Mouse (Mus musculus): Measurements from ENCODE around the gene Fth1.
"Not testable (repeated sequence)": the region's sequence is repeated elsewhere in the genome, so short reads cannot be mapped to it uniquely, and the experiment has no call there.

Gene Fth1

DNA sequence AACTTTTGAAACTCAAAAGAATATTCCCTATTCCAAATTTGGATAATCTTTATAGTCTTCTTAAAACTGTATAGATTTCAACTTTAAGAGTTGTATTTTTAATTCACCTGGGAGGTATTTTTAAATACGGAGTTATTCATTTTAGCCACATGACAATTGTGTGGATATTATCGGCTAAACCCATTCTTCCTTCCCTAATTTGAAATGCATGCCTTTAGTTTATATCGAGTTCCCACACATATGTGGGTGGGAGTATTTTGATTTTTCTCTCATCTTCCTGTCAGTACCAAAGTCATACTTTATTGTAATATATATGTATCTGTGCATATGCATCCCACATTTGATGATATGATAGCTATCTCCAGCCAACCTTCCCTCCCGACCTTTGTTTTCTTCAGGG is at the start of gene Fth1:
Gene Fth1, plus strand, starts transcription at position 341 of the 400 bp plus-strand sequence.
- no peak for DNase-seq (ENCODE audit: low spot score)

DNA sequence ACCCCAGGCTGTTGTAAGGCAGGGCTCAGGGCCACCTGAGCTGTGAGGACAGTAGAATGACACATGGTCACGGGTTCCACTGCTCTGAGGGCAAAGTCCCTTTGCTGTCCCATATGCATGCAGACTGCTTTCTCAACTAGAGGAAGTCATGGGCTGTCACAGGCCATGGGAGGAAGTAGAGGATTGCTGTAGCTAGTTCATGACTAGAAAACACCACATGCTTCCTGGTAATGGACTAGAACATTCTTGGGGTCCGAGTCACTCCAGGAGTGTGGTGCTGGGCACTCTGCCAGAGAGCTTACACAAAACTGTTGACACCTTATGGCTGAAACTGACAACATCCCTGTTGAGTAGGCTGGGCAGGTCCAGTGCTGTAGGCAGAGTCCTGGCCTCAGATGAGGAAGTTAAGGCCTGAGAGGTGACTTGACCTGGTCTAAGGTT is 49.2 kb upstream of the Fth1 start:
- not testable (repeated sequence) for DNase-seq (ENCODE audit: low spot score)

DNA sequence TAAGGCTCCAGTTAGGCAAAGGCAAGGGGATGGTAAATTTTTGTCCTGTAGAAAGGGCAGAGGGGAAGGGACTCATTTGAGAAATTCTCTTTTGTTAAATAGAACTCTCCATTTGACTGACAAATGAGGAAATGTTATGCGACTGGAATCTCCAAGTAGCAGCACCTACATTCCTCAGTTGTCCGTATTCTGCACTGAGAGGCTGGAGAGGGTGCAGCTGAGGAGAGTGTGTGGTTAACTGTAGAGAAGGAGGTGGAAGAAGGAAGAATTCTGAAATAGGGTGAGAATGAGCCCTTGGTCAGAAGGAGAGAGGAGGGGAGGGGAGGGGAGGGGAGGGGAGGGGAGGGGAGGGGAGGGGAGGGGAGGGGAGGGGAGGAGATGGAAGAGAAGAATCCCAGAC is 46.5 kb upstream of the Fth1 start:
- DNase-seq (ENCODE audit: low spot score): no peak

- DNase-seq (ENCODE audit: low spot score): peak; percentile 60
Observed at GRCm38 (mm10) chr19:9936579-9936978, 43.8 kb upstream of the Fth1 start.

DNA sequence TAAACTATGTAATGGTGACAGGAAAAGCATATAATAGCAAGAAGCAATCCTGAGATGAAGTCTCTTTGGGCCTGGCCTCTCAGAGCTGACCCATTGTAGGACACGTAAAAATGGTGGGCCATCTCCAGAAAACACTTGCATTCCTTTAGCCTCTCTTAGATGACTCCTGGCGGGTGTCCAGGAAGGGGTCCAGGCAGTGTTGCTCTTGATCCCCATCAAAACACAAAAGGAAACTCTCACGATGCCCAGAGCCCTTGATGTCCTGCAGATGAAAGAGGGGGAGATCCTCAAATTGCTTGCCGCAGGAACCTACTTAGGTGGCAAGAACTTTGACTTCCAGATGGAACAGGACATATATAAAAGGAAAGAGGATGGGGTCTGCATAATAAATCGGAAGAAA is 43.0 kb upstream of the Fth1 start:
- no peak for DNase-seq (ENCODE audit: low spot score)

DNA sequence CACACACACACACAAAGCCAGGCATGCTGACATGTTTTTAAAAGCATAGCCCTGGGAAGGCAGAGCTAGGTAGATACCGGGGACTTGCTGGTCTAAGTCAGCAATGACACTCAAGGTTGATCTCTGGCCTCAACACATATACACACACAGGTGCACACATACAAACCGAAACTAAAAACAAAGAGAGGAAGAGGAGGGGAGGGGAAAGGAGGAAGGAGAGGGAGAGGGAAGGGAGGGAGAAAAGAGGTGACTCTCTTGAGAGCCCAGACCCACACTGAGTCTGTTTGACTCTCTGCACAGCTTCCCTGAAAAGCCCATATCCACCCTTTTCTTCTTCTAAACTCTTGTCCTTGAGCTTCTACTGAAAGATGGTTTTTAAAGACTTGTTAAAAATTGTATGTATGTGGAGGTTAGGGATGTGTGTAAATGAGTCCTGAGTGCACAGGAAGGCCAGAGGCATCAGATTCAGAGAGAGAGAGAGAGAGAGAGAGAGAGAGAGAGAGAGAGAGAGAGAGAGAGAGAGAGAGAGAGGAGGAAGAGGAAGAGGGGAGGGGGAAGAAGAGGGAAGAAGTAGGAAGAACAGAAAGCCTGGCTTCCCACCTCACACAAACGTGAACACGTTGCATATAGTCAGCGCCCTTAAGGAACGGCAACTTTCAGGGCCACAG is 42.1 kb upstream of the Fth1 start:
- no peak for DNase-seq (ENCODE audit: low spot score)

DNA sequence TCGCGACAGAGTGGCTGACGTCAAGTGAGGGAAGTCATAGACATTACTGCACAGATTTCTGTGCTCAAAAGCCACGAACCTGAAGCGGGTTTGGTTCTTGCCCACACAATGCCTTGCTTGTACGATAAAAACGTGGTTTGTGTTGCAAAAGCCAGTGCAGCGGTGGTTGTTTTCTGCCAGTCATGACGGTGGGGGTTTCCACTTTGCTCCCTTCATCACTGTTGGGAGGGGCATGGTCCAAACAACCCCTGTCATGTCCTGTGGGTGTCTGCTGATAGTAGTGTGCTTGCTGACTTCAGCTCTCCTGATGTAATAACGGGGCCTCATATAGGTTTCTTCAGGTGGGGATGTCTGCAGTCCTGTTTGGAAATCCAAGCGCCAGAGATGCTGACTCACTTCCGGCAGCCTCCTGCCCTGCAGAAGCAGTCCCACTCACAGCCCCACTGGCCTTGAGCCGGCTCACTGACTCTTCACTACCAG is 41.5 kb upstream of the Fth1 start:
- no peak for DNase-seq (ENCODE audit: low spot score)

GRCm38 (mm10) chr19:9939841-9940240 is 40.6 kb upstream of the Fth1 start:
- DNase-seq (ENCODE audit: low spot score): no peak

DNA sequence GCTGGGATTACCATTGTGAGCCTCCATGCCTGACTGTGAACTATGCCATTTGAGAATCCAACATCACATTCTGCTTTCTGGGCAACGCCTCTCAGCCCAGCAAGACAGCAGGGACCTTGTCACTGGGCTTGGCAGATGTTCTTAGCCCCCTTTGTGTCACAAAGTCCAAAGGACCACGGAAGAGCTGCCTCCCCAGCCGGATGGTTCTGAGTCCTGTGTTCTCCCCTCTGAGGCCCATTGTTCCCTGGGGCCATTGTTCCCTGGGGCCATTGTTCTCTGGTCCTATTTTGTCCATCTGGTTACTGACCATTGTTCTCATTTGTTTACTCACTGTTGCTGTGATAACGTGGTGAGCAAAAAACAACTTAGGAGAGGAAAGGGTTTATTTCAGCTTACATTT is 39.5 kb upstream of the Fth1 start:
- no peak for DNase-seq (ENCODE audit: low spot score)

GRCm38 (mm10) chr19:9941809-9942208 is 38.6 kb upstream of the Fth1 start:
- no peak for DNase-seq (ENCODE audit: low spot score)

DNA sequence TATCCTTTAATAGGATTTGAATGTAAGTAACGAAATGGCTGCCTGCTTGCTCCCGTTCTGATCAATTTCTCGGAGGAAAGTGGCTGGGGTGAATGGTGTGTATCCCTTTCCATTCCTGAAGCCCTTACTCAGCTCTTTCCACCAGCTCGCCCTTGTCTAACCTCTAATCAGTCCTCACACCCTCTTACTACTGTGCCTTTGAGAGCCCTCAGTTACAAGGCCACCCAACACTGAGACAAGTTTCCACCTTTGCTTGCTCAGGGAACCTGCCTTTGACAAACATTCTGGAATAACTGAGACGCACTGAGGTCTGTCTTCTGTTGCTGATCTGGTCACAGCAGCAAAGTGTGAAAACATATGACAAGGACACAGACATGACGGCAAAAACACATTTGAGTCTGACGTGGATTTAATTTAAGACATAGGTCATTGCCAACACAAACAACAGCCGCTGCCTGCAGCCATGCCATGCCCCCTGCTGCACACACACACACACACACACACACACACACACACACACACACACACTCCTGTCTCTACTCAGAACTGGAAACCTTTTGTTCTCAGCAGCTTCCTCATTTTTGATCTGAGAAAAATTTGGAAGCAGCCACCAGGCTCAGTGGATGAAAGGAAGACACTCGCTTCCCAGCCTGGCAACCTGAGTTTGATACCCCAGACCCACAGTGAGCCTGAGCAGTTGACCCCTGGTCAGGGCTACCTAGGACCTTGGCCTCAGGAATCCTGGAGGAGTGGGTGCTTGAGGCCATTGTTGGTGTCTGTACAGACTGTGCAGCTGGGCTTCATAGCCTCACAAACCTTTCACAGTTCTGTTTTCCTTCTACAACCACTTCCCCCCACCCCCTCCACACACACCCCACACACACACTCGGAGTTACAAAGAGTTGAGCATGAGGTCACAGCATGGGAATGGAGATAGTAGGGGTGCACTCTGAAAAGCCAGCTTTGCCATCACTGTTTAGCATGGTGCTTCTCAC is 37.6 kb upstream of the Fth1 start:
- DNase-seq (ENCODE audit: low spot score): no peak

- DNase-seq (ENCODE audit: low spot score): peak; percentile 74
Observed at GRCm38 (mm10) chr19:9945800-9946564, 34.4 kb upstream of the Fth1 start.

- DNase-seq (ENCODE audit: low spot score): peak; percentile 94
Observed at GRCm38 (mm10) chr19:9946986-9947385, 33.4 kb upstream of the Fth1 start.

GRCm38 (mm10) chr19:9952390-9952789 is 28.0 kb upstream of the Fth1 start:
- DNase-seq (ENCODE audit: low spot score): no peak

GRCm38 (mm10) chr19:9952912-9953311 is 27.5 kb upstream of the Fth1 start:
- DNase-seq (ENCODE audit: low spot score): no peak

DNA sequence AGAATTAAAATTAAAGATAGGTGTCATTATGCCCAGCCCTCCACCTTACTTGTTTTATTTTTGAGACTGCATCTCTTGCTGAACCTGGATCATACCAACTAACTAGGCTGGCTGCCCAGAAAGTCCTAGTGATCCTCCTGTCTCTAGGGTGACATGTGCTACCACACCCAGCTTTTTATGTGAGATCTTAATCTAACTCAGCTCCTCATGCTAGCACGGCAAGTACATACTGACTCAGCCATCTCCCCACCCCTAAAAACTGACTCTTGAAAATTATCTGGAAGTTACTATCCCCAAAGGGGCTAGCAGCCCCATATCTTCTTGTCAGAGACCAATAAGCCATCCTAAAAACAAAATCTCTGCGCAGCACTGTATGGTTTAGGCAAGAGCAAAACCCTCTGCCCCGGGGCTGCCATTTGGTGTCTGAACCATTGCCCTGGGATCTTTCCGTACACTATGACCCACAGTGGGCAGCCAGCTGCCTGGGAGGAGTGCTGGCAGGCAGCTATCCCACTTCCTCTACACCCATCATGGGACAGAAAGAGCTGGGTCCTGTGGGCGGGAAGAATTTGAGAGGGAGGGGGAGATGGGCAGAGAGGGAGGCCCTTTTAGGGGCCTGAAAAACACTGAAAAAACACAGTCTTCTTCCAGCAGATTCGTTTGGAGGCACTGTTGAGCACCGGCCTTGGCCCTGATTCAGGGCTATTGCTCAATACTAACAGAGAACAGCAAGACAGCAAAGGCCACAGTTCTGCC is 26.2 kb upstream of the Fth1 start:
- DNase-seq (ENCODE audit: low spot score): peak; percentile 100

DNA sequence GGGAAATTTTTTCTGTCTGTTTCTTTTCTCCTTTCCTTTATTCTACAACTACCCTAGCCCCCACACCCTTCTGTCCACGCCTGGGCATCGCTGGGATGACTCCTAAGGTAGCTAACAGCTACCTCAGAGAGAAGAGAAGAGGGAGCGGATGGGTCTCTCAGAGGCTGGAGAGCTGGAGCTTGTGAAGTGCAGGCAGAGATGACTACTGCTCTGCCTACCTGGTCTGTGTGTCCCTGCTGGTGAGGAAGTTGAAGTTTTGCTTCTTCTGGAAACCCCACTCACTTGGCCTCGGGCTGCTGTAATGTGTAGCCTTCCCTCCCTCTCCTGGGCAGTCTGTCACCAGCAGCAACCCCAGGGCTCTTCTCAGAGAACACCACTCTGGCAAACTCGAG is 25.6 kb upstream of the Fth1 start:
- DNase-seq (ENCODE audit: low spot score): no peak

- no peak for DNase-seq (ENCODE audit: low spot score)
Observed at GRCm38 (mm10) chr19:9955438-9955837, 25.0 kb upstream of the Fth1 start.

GRCm38 (mm10) chr19:9956624-9957388 is 23.6 kb upstream of the Fth1 start:
- no peak for DNase-seq (ENCODE audit: low spot score)

- DNase-seq (ENCODE audit: low spot score): no peak
Observed at GRCm38 (mm10) chr19:9957965-9958364, 22.4 kb upstream of the Fth1 start.

DNA sequence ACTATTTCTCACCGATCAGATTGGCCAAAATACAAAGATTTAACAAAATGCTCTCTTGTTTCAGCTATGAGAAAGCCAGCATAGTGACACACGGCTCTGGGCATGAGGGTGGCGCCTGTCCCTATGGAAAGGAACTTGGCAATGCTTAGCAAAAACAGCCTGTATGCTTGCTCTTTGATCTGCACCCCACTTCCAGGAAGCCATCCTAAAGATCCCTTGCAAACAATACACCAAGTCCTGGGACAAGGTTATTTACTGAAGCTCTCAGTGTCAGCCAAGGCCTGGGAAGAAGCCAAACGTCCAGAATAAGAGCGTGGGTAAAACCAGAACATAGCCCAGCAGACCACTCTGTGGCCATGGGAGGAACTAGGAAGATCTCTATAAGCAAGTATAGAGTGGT is 19.6 kb upstream of the Fth1 start:
- DNase-seq (ENCODE audit: low spot score): no peak
